Mouse (Mus musculus) bone marrow macrophage, adult 2 months (primary cell): ENCODE data around the gene Nr4a2.

Experiments used
- CTCF ChIP-seq: IDR thresholded peaks from 2 replicates; pipeline ENCODE4 v1.5.1; 2012; ENCODE audit warnings: low read depth, mild to moderate bottlenecking, low read length, moderate library complexity
- POLR2A ChIP-seq: IDR thresholded peaks from 2 replicates; pipeline ENCODE4 v1.6.1; 2012; ENCODE audit warnings: mild to moderate bottlenecking, low read depth, low read length, borderline replicate concordance

DNA sequence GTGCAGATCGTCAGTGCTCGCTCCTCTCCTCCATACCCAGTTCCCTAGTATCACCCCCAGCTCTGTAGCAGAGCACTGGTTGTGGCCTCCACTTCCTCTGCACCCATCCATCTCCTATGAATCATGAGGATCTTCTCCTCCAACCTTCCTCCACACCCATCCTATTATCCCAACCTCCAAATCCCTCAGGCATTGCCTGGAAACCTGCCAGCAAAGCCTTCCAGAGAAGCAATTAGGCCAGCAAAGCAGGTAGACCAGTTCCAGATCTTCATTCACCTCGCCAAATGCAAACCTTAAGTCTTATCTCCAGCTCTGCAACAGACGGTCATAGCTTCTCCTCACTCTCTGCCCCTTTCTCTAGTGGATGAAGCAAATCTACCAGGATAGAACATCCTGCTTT is 26.0 kb upstream of the Nr4a2 start:
- TF ChIP-seq CTCF (no peak), POLR2A (no peak)
